Mouse (Mus musculus) intestine, embryonic 16.5 days (tissue): ENCODE measurements around the gene B3gnt3. TPM values are rescaled to one million over a fixed set of nuclear protein-coding genes. Genes with fewer than 3 reads are reported as not detected.
A peak's percentile ranks its signal among the peaks of the same experiment; 100 is the strongest.

ENCODE experiments used
- ATAC-seq: fragments of 200-750 bp; cut with Nextera tagmentation; 2 replicates; pipeline ENCODE4 v1.8.0; 2017; ENCODE audit warnings: moderate TSS enrichment, moderate library complexity
- H3K27ac ChIP-seq: fragments of 300-500 bp; sonication (generic); 2 replicates; pipeline ENCODE4 v1.5.1; 2014; ENCODE audit warnings: mild to moderate bottlenecking, low read length
- H3K27me3 ChIP-seq: fragments of 300-500 bp; sonication (generic); replicated peaks from 2 replicates; pipeline ENCODE4 v1.6.1; 2014; ENCODE audit warnings: low read length, control low read depth, mixed read lengths; ENCODE audit not compliant: control insufficient read depth, insufficient read depth
- H3K36me3 ChIP-seq: fragments of 300-500 bp; sonication (generic); 2 replicates; pipeline ENCODE4 v1.6.1; 2014; ENCODE audit warnings: low read length, control low read depth; ENCODE audit not compliant: control insufficient read depth, insufficient read depth
- H3K4me1 ChIP-seq: fragments of 300-500 bp; sonication (generic); 2 replicates; pipeline ENCODE4 v1.6.1; 2014; ENCODE audit warnings: low read length, control low read depth, mixed read lengths; ENCODE audit not compliant: control insufficient read depth, insufficient read depth
- H3K4me2 ChIP-seq: fragments of 300-500 bp; sonication (generic); 2 replicates; pipeline ENCODE4 v1.6.1; 2014; ENCODE audit warnings: low read depth, low read length, control low read depth
- H3K4me3 ChIP-seq: fragments of 300-500 bp; sonication (generic); 2 replicates; pipeline ENCODE4 v1.5.1; 2014; ENCODE audit warnings: mild to moderate bottlenecking, low read length
- H3K9ac ChIP-seq: fragments of 300-500 bp; sonication (generic); 2 replicates; pipeline ENCODE4 v1.6.1; 2014; ENCODE audit warnings: low read depth, low read length
- H3K9me3 ChIP-seq: fragments of 300-500 bp; sonication (generic); 2 replicates; pipeline ENCODE4 v1.6.1; 2016; ENCODE audit warnings: low read length, control low read depth; ENCODE audit not compliant: control insufficient read depth
- WGBS: fragments of 180-500 bp; shearing (Covaris S2); extraction: QIAGEN DNeasy Blood & Tissue Kit; methylation state at CpG from one replicate; pipeline ENCODE4 v1.1.7; 2014; 5-methylcytosine and 5-hydroxymethylcytosine counted together
- polyA plus RNA-seq: library from polyadenylated mRNA; unstranded; fragments of >200 nt; fragmentation: Nextera tagmentation; extraction: Ambion mirVana; gene quantifications from 2 replicates; pipeline ENCODE4 v1.2.1, GENCODE M21; 2015

Gene B3gnt3
- polyA plus RNA-seq, 1 experiment from 2014 or later: 20.9 TPM

DNA sequence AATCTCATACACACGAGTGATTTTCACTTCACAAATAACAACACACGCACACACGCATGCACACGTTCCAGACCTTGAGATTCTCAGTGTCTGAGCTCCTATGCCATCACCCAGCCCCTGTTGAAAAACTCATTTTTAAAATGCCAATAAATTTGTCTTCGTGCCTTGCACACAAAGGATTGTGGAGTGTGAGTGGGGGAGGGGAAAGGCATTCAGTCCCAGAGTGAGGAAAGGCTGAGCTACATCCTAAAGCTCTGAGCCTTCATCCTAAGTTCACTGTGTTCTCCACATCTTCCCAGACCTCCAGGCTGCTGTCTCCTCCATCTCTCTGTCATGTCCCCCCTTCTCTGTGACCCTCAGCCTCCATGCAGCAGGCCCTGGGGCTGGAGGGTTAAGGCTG is 34.3 kb downstream of the B3gnt3 start:
- 59% methylated on average over 5 of the region's 5 CpGs for WGBS
- no peak overlapping the region for H3K4me3 ChIP-seq
- no peaks in the 10 kb centered on the region for H3K9me3 ChIP-seq
- H3K9ac ChIP-seq: no peak overlapping the region
- no peak overlapping the region for H3K27ac ChIP-seq
- no peaks in the 10 kb centered on the region for H3K36me3 ChIP-seq
- peaks cover 40% of the 10 kb centered on the region for H3K4me1 ChIP-seq
- H3K27me3 ChIP-seq: peaks cover 12% of the 10 kb centered on the region; the same call in 1 of the 2 replicates
- H3K4me2 ChIP-seq: no peak overlapping the region
- no peak for ATAC-seq

DNA sequence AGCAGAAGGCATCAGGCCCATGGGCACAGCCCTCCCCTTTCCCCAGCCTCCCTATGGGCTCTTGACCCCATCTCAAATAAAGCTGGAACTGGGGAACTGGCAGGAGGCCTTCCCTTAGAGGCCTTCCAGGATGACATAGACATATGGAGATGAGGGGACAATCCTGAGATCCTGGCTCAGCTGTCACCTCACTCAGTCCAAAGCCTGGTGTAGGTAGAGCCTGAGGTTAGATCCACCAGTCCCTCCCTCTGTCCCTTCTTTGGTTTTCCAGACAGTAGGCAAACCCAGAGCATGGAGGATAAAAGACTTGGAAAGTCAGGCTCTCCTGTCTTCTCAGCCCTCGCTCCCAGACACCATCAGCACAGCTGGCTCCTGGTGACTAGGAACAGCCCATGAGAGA is 34.7 kb downstream of the B3gnt3 start:
- Histone ChIP-seq H3K36me3 (no peaks in the 10 kb centered on the region), H3K4me3 (no peak overlapping the region), H3K27me3 (peaks cover 12% of the 10 kb centered on the region; the same call in 1 of the 2 replicates), H3K9ac (no peak overlapping the region), H3K4me1 (peaks cover 37% of the 10 kb centered on the region), H3K9me3 (no peaks in the 10 kb centered on the region), H3K27ac (no peak overlapping the region), H3K4me2 (no peak overlapping the region)
- ATAC-seq: no peak
- WGBS: 50% methylated on average over 1 of the region's 1 CpGs

DNA sequence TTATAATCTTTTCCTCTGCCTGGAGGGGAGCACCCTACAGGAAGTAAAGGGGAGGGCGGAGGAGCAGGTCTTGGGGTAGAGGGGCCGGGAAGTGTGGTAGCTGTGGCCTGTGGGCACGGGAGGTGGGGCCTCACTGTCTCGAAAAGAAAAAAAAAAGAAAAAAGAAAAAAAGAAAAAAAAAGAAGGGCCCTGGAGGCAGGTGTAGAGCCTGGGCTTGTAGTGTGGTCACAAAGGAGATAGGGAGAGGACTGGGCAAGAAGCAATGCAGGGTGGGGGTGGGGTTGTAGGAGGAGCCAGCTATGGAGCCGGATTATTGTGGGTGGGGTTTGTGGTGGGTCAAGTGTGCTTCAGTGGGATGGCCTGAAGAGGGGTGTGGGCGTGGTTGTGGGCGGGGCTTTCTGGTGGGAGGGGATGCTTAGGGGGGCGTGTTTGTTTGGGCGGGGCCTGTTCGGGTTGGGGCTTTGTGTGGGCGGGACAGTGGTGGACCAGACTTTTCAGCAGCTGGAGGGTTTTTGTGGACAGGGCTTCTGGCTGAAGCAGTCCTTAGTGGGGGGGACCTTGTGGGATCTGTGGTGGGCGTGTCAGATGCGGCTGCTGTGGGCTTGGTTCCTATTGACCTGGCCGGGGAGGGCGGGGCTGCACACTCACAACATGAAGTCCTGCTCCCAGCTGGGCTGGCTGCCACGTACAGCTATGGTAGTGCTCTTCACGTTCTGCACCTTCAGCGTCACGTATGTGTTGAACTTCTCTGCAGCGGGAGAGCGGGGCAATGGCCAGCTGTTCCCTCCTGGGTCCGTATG is 36.1 kb downstream of the B3gnt3 start:
- Histone ChIP-seq H3K9ac (peak overlapping the region; percentile 19; the same call in 1 of the 2 replicates), H3K27me3 (peaks cover 8% of the 10 kb centered on the region), H3K9me3 (no peaks in the 10 kb centered on the region), H3K27ac (no peak overlapping the region), H3K4me2 (peak overlapping the region; percentile 57), H3K4me1 (peaks cover 29% of the 10 kb centered on the region), H3K4me3 (peak overlapping the region; percentile 30), H3K36me3 (no peaks in the 10 kb centered on the region)
- 5% methylated on average over 21 of the region's 22 CpGs for WGBS
- peak; percentile 74 for ATAC-seq

DNA sequence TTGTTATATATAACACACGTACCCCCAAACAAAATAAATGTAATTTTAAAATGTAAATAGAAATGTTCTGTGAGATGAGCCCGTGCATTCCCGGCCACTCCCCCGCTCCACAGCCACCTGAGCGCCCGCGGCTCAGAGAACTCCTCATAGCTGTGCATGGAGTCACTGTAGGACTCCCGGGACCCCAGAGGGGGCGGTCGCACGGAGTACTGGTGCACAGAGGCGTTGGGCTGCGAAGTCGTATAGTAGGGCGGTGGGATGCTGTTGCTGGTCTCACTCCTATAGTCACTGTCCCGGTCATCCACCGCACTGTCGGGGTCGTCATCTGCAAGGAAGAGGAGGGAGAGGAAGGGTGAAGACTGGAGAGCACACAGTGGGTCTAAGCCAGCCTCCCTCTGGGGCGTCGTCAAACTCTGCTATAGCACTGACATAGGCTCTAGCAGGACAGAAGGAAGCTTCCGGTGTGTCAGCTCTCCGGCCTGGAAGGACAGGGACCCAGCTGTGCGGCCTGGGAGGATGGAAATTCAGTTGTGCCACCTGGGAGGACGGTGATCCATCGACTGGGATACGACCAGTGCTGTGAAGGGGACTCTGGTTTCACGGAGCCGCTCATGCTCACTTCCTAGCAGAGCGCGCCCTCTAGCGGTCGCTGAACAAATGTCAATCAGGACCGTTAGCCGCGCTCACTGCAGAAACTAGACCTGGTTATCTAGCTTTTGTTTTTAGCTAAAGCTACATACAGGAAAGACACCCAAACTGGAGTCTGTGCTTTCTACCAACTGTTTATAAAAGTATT is 41.1 kb downstream of the B3gnt3 start:
- 8% methylated on average over 36 of the region's 36 CpGs for WGBS

DNA sequence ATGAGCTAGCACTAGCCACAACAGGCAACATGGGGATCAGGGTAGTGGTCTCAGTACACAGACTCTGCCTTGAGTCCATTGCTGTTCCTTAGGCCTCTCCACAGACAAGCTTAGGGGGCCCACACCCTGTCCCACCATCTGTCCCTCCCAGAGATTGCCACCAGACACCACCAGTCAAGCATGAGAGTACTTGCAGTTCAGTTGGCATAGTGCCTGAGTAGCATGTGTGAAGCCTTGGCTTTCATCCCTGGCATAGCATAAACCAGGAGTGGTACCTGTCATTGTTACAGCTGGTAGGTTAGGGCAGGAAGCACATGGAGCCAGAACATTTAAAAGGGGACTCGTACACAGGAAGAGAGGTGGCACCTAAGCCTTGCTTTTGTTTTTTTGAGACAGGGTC is 41.8 kb downstream of the B3gnt3 start:
- Histone ChIP-seq H3K27me3 (peaks cover 32% of the 10 kb centered on the region), H3K9me3 (no peaks in the 10 kb centered on the region), H3K4me1 (peaks cover 9% of the 10 kb centered on the region), H3K4me3 (no peak overlapping the region), H3K9ac (no peak overlapping the region), H3K36me3 (no peaks in the 10 kb centered on the region), H3K27ac (no peak overlapping the region), H3K4me2 (no peak overlapping the region)
- WGBS: 52% methylated on average over 1 of the region's 1 CpGs
- ATAC-seq: no peak

More for the DNA sequence above, 41.1 kb downstream of the B3gnt3 start:
- Histone ChIP-seq H3K4me1 (peaks cover 12% of the 10 kb centered on the region; the same call in 1 of the 2 replicates), H3K9me3 (no peaks in the 10 kb centered on the region), H3K9ac (no peak overlapping the region), H3K4me3 (no peak overlapping the region), H3K36me3 (no peaks in the 10 kb centered on the region), H3K27ac (no peak overlapping the region), H3K4me2 (no peak overlapping the region), H3K27me3 (peaks cover 25% of the 10 kb centered on the region)
- peak; percentile 40 for ATAC-seq

DNA sequence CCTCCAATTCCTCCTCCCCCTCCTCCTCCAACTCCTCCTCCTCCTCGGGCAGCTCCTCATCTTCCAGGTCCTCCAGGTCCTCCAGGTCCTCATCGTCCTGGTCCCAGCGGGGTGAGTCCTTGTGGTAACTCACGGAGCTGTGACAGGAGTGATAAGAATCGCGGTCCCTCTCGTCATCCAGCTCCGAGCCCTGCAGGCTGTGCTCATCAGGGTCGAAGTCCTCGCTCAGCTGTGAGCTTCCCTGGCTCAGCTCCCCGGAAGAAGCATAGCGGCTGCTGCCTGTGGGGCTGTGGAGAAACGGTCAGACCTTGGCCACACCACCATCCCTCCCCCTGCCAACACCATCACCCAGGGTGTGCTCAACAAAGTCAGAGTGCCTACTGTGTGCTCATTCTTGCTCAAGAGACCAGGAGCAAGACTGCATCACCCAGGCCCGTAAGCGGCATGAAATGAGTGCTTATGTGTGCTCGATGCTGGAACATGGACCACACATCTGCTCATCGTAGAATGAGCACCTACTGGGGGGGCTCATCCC is 43.0 kb downstream of the B3gnt3 start:
- Histone ChIP-seq H3K4me1 (peaks cover 12% of the 10 kb centered on the region), H3K9ac (no peak overlapping the region), H3K27me3 (peaks cover 39% of the 10 kb centered on the region), H3K27ac (no peak overlapping the region), H3K36me3 (no peaks in the 10 kb centered on the region), H3K4me2 (0 out of 2 replicates have a peak overlapping the region, but pooled peaks have one; percentile 17), H3K4me3 (no peak overlapping the region), H3K9me3 (no peaks in the 10 kb centered on the region)
- ATAC-seq: peak; percentile 43
- WGBS: 24% methylated on average over 17 of the region's 17 CpGs

DNA sequence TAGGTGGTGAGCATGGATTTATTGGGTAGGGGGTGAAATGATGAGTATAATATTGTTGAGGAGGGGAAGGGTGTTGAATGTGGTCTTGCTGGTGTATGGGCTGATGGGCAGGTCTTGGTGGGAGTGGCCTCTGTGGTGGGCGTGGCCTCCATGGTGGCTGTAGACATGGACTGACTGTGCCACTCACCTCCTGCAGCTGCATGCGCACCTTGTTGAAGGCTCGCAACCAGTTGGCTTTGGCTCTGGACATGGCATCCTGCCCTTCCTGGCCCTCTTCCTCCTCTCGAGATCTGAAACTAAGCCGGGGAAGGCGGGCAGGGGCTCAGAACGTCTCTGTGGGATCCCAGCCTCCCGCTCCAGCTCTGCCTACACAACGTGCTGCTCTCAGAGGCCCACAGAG is 43.8 kb downstream of the B3gnt3 start:
- Histone ChIP-seq H3K9ac (no peak overlapping the region; the same call in 1 of the 2 replicates), H3K4me2 (no peak overlapping the region), H3K4me3 (no peak overlapping the region), H3K4me1 (peaks cover 12% of the 10 kb centered on the region), H3K27me3 (peaks cover 39% of the 10 kb centered on the region), H3K36me3 (no peaks in the 10 kb centered on the region), H3K9me3 (no peaks in the 10 kb centered on the region), H3K27ac (no peak overlapping the region)
- ATAC-seq: no peak
- 34% methylated on average over 9 of the region's 9 CpGs for WGBS

DNA sequence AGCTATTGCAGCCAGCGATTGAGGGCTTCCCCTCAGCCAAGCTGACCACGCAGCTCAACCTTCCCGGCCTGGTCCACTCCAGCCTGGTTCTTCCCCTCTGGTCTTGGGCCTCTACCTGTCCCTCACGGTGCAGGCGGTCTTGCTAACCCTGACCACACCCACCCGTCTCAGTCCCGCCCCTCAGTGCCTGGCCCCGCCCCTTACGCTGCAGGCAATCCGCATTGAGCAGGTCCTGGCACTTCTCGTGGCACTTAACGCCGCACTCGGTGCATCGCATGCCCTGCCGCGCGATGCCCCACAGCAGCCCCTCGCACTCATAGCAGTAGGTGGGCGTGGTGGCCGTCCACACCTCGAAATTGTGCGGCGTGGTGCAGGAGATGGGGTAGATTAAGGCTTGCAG is 47.0 kb downstream of the B3gnt3 start:
- Histone ChIP-seq H3K9me3 (no peaks in the 10 kb centered on the region), H3K9ac (no peak overlapping the region), H3K27ac (no peak overlapping the region), H3K4me3 (peak overlapping the region; percentile 26; the same call in 1 of the 2 replicates), H3K27me3 (peaks cover 32% of the 10 kb centered on the region), H3K36me3 (no peaks in the 10 kb centered on the region), H3K4me1 (peaks cover 10% of the 10 kb centered on the region), H3K4me2 (peak overlapping the region; percentile 49)
- WGBS: 1% methylated on average over 24 of the region's 24 CpGs
- ATAC-seq: peak; percentile 76

DNA sequence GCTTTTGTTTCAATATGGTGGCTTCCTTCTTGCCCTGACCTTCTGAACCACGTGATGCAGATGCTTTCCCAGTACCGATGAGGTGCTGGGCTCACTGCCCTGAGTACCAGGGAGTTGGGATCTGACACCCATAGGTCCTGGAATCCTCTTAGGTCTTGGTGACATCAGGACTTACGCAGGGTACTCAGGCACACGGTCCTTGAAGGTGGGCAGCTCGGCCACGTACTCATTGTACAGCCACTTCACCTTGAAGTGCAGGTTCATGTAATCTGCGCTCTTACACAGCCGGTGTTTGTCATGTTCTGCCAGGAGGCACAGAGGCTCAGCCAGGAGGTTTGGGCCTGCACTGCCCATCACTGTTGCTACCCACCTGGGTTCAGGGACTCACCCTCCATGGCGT is 56.1 kb downstream of the B3gnt3 start:
- no peak overlapping the region for H3K27ac ChIP-seq
- no peaks in the 10 kb centered on the region for H3K9me3 ChIP-seq
- H3K27me3 ChIP-seq: no peaks in the 10 kb centered on the region
- 82% methylated on average over 9 of the region's 9 CpGs for WGBS
- ATAC-seq: no peak
- H3K4me2 ChIP-seq: no peak overlapping the region
- H3K36me3 ChIP-seq: no peaks in the 10 kb centered on the region
- no peaks in the 10 kb centered on the region for H3K4me1 ChIP-seq
- no peak overlapping the region for H3K4me3 ChIP-seq
- H3K9ac ChIP-seq: no peak overlapping the region
